Mouse (Mus musculus) erythroid progenitor cell, adult 5-6 weeks (primary cell): ENCODE results near the gene Orm1. TPM values are rescaled to one million over a fixed set of nuclear protein-coding genes. Genes with fewer than 3 reads are reported as not detected.

Experiments used
- ATAC-seq: replicated peaks from 2 replicates; pipeline ENCODE4 v1.8.0; 2016; ENCODE audit warnings: moderate number of reproducible peaks, mild to moderate bottlenecking, moderate TSS enrichment, inconsistent platforms; ENCODE audit not compliant: poor library complexity, low FRiP score, severe bottlenecking
- total RNA-seq, 2 experiments: library from RNA; stranded (forward) in 1 of 2; stranded (reverse) in 1 of 2; fragments of 150-400 nt in 1 of 2; fragments of 186-747, 209-891 nt in 1 of 2; gene quantifications; 2 replicates each; pipeline versions ENCODE4 v1.2.3 to v1.2.4; 2015 to 2017; ENCODE audit warnings: low replicate concordance in 2 of 2

The Orm1 gene
- total RNA-seq, 2 experiments from 2014 or later: 23.5 to 43.6 TPM

DNA sequence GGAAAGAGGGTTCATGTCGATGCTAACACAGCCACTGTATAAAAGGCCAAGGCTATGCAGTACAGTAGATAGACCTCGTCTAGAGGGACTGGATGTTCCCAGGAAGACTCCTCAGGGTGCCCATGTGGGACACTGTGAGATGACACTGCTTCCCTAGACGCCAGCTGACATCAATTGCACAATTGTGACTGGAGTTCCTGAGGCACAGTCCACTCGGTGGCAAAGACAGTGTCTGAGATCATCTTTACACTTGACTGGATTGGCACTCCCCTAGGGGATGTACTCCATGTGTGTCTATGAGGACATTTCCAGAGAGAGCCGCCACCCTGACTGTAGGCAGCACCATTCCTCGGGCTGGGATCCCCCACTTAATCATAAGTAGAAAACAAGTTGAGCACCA is 4.2 kb downstream of the Orm1 start:
- no peak for ATAC-seq

GRCm38 (mm10) chr4:63355877-63356665 is 11.7 kb downstream of the Orm1 start, which contains the start of gene Orm3:
TSS of gene Orm3 (plus strand) at chr4:63356162.
- no peak for ATAC-seq

- ATAC-seq: no peak
Measured at GRCm38 (mm10) chr4:63356981-63357570, 12.7 kb downstream of the Orm1 start.

DNA sequence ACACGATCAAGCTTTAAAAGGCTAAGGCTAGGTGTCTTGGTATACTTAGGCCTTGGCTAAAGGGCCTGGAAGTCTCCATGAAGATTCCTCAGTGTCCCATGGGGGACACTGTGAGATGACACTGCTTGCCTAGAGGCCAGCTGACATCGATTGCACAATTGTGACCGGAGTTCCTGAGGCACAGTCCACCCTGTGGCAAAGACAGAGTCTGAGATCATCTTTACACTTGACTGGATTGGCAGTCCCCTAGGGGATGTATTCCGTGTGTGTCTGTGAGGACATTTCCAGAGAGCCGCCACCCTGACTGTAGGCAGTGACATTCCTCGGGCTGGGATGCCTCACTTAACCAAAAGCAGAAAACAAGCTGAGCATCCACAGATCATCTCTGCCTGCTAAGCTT is 15.5 kb downstream of the Orm1 start:
- no peak for ATAC-seq

DNA sequence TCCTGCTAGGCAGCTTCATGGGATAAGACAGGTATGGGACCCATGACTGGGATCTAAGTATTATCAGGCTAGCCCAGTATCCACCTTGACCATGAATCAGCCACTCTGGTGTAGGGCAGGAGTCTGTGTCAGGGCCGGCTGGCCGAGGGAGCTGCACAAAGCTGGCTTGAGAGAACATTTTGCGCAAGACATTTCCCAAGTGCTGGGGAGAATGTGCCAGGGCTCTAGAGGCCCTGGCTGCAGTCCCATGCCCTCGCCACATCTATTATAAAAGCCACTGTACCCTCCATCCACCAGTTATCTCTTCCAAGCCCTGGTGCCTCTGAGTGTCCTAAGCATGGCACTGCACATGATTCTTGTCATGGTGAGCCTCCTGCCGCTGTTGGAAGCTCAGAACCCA is 17.8 kb downstream of the Orm1 start, which contains the start of gene Orm2:
Orm2 (plus strand) TSS at position 300 of the 400 bp plus-strand sequence.
- ATAC-seq: no peak

- ATAC-seq: peak; percentile 56
Measured at GRCm38 (mm10) chr4:63368577-63368976, 24.2 kb downstream of the Orm1 start.

DNA sequence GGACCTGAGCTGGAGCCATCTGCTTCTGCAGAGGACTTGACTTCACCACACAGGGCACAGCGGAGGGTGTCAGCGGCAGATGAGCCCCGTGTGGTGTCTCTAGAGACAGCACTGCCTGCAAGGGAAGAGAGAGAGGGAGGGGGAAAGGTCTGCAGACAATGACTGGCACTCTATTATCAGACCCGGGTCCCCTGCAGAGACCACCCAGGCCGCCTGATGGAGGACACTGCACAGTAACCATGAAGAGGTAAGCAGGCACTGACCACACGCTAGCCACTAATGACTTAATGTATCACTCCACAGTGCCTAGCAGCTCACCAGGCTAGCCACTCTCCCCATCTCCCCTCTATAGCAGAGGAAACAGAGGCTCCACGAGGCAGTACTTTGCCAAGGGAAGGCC is 26.5 kb downstream of the Orm1 start:
- ATAC-seq: no peak

- ATAC-seq: peak; percentile 36
Measured at GRCm38 (mm10) chr4:63371890-63372289, 27.5 kb downstream of the Orm1 start.

DNA sequence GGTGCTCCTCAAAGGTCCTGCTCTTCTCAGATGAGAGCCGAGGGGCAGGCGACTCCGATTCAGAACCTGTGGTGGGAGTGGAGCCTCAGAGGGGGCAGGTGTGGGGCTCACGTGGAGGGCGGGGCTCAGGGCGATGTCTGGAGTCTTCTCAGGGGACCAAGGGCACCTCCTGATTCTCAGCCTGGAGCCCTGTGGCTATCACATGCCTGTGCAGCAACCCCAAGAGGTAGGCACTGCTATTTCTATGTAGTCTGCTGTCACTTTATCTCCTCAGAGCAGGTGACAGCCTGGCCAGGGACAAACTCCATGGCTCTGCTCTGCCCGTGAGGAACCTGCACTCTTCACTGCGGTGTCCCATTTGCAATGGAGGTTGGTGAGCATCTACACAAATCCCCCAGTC is 29.0 kb downstream of the Orm1 start:
- ATAC-seq: peak; percentile 63

DNA sequence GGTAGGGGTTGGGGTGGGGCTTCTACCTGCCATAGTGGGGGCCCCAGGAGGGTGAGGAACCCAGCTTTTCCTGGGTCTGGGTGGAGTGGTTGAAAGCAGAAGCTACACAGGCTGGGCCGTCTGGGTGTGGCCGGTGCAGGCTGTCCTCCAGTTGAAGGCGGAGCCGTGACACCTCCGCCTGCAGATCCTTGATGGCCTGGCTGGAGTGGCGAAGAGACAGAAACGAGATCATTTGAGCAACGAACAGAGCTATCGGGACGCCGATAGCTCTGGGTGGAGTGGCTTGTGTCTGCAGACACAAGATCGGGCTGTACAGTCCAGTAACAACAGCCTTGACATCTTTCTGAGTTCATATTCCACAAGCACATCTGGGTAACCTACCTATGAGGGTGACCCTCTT is 30.0 kb downstream of the Orm1 start:
- peak; percentile 88 for ATAC-seq

GRCm38 (mm10) chr4:63375367-63375766 is 31.0 kb downstream of the Orm1 start:
- ATAC-seq: no peak

DNA sequence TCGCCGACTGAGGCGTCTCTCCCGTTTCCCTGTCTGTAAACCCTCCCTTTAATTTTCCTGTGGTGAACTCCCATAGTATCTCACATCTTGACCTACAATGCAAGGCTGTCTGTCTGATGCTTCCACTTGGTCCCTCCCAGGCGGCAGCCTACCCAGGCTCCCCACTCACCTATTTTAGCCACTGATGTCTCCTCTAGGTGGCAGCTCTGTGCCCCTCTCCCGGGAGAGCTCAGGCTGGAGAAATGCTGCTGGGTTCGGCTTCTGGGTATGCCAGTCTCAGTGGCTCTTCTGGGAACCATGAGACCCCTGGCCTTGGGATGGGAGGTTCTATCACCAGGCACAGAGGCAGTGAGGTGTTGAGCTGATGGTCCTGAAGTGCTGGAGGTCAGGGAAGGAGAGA is 33.1 kb downstream of the Orm1 start:
- ATAC-seq: no peak

GRCm38 (mm10) chr4:63382676-63383369 is 38.5 kb downstream of the Orm1 start:
- peak; percentile 69 for ATAC-seq

DNA sequence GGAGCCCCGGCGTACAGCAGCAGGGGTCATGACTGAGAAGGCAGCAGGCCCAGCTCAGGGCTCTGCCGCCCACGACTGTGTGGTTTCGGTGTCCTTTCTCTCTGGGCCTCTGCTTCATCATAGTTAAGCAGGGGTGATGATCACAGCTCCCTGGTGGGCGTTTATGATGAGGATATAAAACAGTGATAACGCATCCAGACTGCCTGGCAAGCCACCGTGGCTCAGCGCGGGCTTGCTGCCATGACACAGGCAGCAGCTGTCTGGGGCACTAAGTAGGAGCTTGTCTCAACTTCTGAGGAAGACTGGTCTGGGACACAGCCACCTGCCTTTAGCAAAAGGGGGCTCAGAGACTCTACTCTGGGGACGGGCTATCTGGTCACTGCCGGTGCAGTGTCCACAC is 39.1 kb downstream of the Orm1 start:
- ATAC-seq: peak; percentile 44

DNA sequence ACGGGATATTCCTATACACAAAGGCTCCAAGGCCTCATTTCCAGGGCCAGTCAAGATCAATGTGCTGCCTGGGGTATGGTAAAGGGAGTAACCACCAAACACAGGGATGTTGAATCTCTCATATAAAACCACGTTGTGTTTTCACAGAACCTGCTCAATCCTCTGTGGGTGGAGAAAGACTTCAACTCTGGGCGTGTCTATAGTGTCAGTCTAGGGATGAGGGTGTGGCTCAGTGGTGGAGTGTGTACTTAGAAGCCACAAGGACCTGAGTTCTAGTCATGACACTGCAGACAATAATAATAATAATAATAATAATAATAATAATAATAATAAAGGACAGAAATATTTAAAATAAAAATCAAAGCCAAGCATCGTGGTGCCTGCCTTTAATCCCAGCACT is 39.9 kb downstream of the Orm1 start:
- ATAC-seq: peak; percentile 71

- no peak for ATAC-seq
Measured at GRCm38 (mm10) chr4:63385253-63385652, 40.9 kb downstream of the Orm1 start.

GRCm38 (mm10) chr4:63385784-63386183 is 41.4 kb downstream of the Orm1 start:
- no peak for ATAC-seq

DNA sequence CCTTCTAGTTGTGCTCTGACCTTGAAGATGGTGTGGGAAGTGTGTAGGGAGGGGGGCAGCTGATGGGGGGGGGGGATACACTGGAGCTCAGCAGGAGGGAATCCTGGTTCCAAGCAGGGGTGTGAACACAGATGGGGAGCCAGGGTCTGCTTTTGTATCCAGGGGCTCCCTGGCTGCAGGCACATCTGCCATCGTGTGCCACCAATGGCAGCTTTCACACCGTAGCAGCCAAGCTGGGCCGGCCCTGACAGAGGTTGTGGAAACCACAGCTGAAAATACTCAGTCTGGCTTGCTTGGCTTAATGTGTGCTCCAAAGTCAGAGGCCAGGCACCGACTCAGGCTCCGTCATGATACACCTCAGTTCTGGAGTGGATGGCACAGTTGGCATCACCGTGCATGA is 43.7 kb downstream of the Orm1 start:
- no peak for ATAC-seq

GRCm38 (mm10) chr4:63389121-63389886 is 44.9 kb downstream of the Orm1 start:
- ATAC-seq: peak; percentile 40

GRCm38 (mm10) chr4:63389887-63390528 is 45.6 kb downstream of the Orm1 start:
- ATAC-seq: peak; percentile 26
